Mouse (Mus musculus) liver, embryonic 13.5 days (tissue): ENCODE measurements around the gene Cuedc1. TPM values are rescaled to one million over a fixed set of nuclear protein-coding genes. Genes with fewer than 3 reads are reported as not detected.
A peak's percentile ranks its signal among the peaks of the same experiment; 100 is the strongest.

Experiments used
- ATAC-seq: fragments of 200-750 bp; cut with Nextera tagmentation; 2 replicates; pipeline ENCODE4 v1.8.0; 2017; ENCODE audit warnings: low read depth, mild to moderate bottlenecking, moderate number of reproducible peaks, moderate library complexity
- DNase-seq: peaks from one replicate; pipeline ENCODE4 v3.0.0; 2022
- H3K27ac ChIP-seq: fragments of 300-500 bp; sonication (generic); 2 replicates; pipeline ENCODE4 v1.5.1; 2015; ENCODE audit warnings: moderate library complexity, mild to moderate bottlenecking, inconsistent platforms
- H3K27me3 ChIP-seq: fragments of 300-500 bp; sonication (generic); 2 replicates; pipeline ENCODE4 v1.6.1; 2015; ENCODE audit warnings: mild to moderate bottlenecking, inconsistent platforms
- H3K36me3 ChIP-seq: fragments of 300-500 bp; sonication (generic); 2 replicates; pipeline ENCODE4 v1.6.1; 2015; ENCODE audit warnings: mild to moderate bottlenecking, inconsistent platforms
- H3K4me1 ChIP-seq: fragments of 300-500 bp; sonication (generic); replicated peaks from 2 replicates; pipeline ENCODE4 v1.6.1; 2015; ENCODE audit warnings: inconsistent platforms
- H3K4me2 ChIP-seq: fragments of 300-500 bp; sonication (generic); 2 replicates; pipeline ENCODE4 v1.6.1; 2015; ENCODE audit warnings: inconsistent platforms, mild to moderate bottlenecking, moderate library complexity
- H3K4me3 ChIP-seq: fragments of 300-500 bp; sonication (generic); replicated peaks from 2 replicates; pipeline ENCODE4 v1.5.1; 2015; ENCODE audit warnings: mild to moderate bottlenecking, inconsistent platforms
- H3K9ac ChIP-seq: fragments of 300-500 bp; sonication (generic); 2 replicates; pipeline ENCODE4 v1.6.1; 2015; ENCODE audit warnings: mild to moderate bottlenecking, inconsistent platforms
- H3K9me3 ChIP-seq: fragments of 300-500 bp; sonication (generic); replicated peaks from 2 replicates; pipeline ENCODE4 v1.6.1; 2016; ENCODE audit warnings: inconsistent platforms
- WGBS: fragments of 180-500 bp; shearing (Covaris S2); methylation state at CpG from one replicate; pipeline ENCODE4 v1.1.7; 2015; ENCODE audit not compliant: insufficient replicate concordance; 5-methylcytosine and 5-hydroxymethylcytosine counted together
- polyA plus RNA-seq: library from polyadenylated mRNA; unstranded; fragments of >200 nt; fragmentation: Nextera tagmentation; extraction: Ambion mirVana; gene quantifications from 2 replicates; pipeline ENCODE4 v1.2.1, GENCODE M21; 2015

Gene Cuedc1
- polyA plus RNA-seq, 1 experiment from 2014 or later, result 1.6 TPM

DNA sequence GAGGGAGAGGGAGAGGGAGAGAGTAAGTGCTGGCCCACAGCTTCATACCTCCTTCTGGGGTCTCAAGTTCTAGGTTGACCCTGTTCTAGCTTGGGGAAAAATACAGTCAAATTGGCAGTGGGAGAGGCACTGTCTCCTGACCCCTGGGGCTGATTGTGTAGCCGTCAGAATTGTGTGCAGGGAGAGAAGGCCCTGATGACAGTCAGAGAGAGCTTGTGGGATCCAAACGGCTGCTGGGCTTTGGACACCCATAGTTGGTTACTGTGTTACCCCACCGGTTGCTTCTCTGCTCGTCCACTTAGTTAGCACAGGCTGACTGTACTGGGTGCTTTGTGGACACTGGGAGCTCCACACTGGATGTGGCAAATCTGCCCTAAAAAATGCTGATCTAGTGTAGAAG lies 64.9 kb downstream of the Cuedc1 start:
- ATAC-seq (no peak), DNase-seq (no peak)
- H3K27ac ChIP-seq, result no peak overlapping the region
- H3K9me3 ChIP-seq, result no peaks in the 10 kb centered on the region
- H3K36me3 ChIP-seq, result no peaks in the 10 kb centered on the region
- peaks cover 40% of the 10 kb centered on the region for H3K4me1 ChIP-seq
- 38% methylated on average over 4 of the region's 4 CpGs for WGBS
- no peak overlapping the region for H3K4me2 ChIP-seq
- H3K4me3 ChIP-seq, result no peak overlapping the region
- H3K27me3 ChIP-seq, result peaks cover 42% of the 10 kb centered on the region
- no peak overlapping the region for H3K9ac ChIP-seq

DNA sequence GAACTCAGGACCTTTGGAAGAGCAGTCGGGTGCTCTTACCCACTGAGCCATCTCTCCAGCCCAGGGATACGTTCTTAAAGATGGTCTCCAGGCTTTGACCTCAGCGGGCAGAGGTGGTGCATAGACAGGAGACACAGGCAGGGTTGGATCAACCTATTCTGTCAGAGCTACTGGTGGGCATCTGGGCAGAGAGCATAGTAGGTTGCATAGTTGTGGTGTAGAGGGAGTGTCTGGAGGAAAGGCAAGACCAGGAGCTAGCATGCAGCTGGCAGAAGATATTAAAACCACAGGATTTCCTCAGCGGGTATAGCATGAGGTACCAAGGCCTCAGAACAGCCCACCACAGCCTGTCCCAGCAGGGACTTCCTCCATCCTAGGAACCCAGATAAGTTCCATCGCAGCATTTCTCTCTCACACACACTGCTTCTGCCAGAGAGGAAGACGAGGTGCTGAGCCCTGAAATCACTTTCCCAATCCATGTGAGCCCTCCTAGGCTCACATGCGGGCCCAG lies 66.4 kb downstream of the Cuedc1 start:
- no peaks in the 10 kb centered on the region for H3K9me3 ChIP-seq
- 21% methylated on average over 7 of the region's 7 CpGs for WGBS
- no peak overlapping the region for H3K9ac ChIP-seq
- H3K27ac ChIP-seq, result no peak overlapping the region
- peaks cover 40% of the 10 kb centered on the region for H3K4me1 ChIP-seq
- no peaks in the 10 kb centered on the region for H3K36me3 ChIP-seq
- H3K27me3 ChIP-seq, result peaks cover 44% of the 10 kb centered on the region
- H3K4me2 ChIP-seq, result no peak overlapping the region
- DNase-seq, result no peak
- no peak overlapping the region for H3K4me3 ChIP-seq
- peak; percentile 13; the same call in 1 of the 2 replicates for ATAC-seq

DNA sequence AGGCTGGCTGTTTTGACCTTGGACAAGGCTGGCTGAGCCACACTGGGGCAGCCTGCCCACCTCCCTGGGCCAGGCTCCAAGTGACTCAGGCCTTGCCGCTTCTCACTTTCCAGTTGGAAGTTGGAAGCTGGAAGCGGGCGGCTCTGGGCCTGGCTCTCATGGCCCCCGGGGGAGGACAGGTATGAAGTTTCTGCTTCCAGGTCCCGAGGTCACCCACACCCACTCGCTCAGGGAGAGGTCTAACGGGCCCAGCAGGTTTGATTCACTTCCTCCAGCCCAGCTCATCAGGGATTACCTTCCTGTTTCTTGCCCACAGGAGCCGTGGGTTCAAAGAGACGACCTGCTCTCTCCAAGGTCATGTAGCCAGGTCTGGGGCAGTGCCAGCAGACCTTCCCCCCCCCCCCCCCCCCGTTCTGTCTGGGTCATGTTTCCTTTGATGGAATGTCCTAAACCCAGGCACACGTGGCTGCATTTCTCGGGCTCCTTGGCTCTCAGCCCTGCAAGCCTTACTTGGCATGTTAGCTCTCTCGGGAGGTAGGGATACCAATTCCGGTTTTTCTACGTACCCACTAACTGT lies 67.0 kb downstream of the Cuedc1 start:
- ATAC-seq (no peak), DNase-seq (no peak)
- no peak overlapping the region; the same call in 1 of the 2 replicates for H3K27ac ChIP-seq
- peaks cover 44% of the 10 kb centered on the region for H3K27me3 ChIP-seq
- no peak overlapping the region for H3K4me2 ChIP-seq
- H3K9me3 ChIP-seq, result no peaks in the 10 kb centered on the region
- WGBS, result 25% methylated on average over 15 of the region's 15 CpGs
- H3K4me1 ChIP-seq, result peaks cover 37% of the 10 kb centered on the region
- no peaks in the 10 kb centered on the region for H3K36me3 ChIP-seq
- H3K9ac ChIP-seq, result no peak overlapping the region
- H3K4me3 ChIP-seq, result no peak overlapping the region

DNA sequence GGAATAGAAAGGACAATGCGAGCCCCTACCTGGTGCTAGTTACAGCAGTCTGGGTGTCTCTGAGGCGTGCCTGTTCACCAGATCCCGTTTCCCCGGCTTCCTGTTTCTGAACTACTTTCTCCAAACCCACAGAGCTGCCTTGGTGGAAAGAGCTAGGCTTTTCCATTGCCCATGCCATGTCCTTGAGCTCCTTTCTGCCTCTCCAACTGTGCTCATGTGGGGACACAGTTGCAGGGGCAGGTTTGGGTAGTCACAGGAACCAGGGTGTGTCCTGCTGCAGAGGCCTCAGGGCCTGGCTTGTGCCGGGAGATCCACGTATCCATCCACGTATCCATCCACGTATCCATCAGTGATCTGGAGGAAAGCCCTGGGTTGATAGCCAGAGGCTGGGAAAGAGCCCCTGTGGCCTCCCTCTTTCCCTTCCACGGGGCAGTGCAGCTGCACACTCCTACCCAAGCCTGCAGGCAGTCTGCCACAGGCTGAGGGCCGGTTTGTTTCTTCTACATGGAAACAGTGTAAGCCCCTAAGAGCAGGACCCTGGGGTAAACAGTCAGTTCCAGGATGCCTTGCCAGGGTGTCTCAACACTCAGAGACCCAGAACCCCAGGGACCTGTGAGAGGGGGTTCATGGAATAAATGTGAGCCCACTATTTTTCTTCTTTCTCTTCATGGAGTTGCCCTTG lies 68.0 kb downstream of the Cuedc1 start:
- no peak overlapping the region for H3K9ac ChIP-seq
- 51% methylated on average over 10 of the region's 10 CpGs for WGBS
- no peaks in the 10 kb centered on the region for H3K9me3 ChIP-seq
- no peak for ATAC-seq
- H3K4me3 ChIP-seq, result no peak overlapping the region
- no peak overlapping the region for H3K4me2 ChIP-seq
- peaks cover 48% of the 10 kb centered on the region for H3K27me3 ChIP-seq
- DNase-seq, result no peak
- no peak overlapping the region for H3K27ac ChIP-seq
- H3K36me3 ChIP-seq, result no peaks in the 10 kb centered on the region
- peaks cover 32% of the 10 kb centered on the region for H3K4me1 ChIP-seq

DNA sequence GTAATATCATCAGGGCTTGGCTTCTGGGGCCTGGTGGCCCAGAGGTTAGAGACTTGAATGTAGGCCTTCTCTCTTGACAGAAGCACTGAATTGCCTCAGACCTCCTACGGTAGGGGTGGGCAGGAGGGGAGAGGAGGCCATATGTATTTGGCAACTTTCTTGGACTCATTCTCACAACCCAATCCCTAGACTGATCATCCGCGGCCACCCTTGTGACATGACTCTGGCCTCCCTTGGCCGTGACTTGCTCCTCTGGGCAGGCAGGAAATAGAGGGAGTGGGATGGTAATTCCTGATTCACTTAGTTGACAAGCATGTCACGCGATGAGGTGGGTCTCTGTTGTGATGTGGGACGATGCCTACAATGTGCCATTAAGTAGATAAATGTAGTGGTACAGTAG lies 68.6 kb downstream of the Cuedc1 start:
- no peaks in the 10 kb centered on the region for H3K9me3 ChIP-seq
- ATAC-seq (no peak), DNase-seq (no peak)
- WGBS, result 69% methylated on average over 7 of the region's 7 CpGs
- H3K4me1 ChIP-seq, result peaks cover 28% of the 10 kb centered on the region
- H3K4me3 ChIP-seq, result no peak overlapping the region
- H3K4me2 ChIP-seq, result no peak overlapping the region
- H3K27ac ChIP-seq, result no peak overlapping the region
- H3K9ac ChIP-seq, result no peak overlapping the region
- peaks cover 54% of the 10 kb centered on the region for H3K27me3 ChIP-seq
- no peaks in the 10 kb centered on the region for H3K36me3 ChIP-seq

DNA sequence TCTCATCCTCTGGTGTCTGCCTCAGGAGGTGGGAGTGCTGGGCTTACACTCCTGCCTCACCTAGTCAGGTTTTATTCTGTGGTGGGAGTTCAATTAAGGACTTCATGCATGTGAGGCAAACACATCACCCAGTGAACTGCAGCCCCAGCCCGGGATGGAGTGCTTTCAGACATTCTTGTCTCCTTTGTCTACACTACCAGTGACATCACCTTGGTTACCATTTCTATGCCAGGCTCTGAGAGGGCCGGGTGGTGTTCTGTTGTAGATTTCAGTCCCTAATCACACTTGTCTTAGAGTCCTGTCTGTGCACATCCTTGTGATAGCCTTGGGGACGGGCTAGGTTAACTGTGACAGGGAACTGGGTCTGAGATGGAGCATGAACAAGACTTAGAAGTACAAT lies 70.8 kb downstream of the Cuedc1 start:
- Histone ChIP-seq H3K4me1 (peaks cover 20% of the 10 kb centered on the region), H3K9me3 (no peaks in the 10 kb centered on the region), H3K4me2 (no peak overlapping the region), H3K4me3 (no peak overlapping the region), H3K27me3 (peaks cover 54% of the 10 kb centered on the region), H3K27ac (no peak overlapping the region), H3K36me3 (no peaks in the 10 kb centered on the region), H3K9ac (no peak overlapping the region)
- no peak for ATAC-seq
- no peak for DNase-seq
- WGBS, result 40% methylated on average over 3 of the region's 3 CpGs

DNA sequence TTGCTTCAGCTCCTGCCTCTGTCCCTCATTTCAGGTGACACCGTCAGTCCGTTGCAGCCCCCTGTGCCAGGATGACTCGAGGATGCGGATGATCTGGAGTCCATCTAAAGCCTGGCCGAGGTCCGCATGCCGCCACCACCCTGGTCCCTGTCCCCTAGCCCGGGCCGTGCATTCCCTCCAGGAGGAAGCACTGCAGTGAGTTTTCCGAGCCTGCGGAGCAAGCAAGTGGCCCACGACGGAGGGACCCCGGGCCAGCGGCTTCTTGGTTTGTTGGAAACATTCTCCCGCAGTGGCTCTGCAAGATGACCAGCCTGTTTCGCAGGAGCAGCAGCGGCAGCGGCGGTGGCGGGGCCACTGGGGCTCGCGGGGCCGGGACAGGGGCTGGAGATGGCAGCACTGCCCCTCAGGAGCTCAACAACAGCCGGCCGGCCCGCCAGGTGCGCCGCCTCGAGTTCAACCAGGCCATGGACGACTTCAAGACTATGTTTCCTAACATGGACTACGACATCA lies 71.7 kb downstream of the Cuedc1 start:
- Histone ChIP-seq H3K36me3 (no peaks in the 10 kb centered on the region), H3K27ac (no peak overlapping the region), H3K9me3 (no peaks in the 10 kb centered on the region), H3K4me3 (no peak overlapping the region), H3K9ac (no peak overlapping the region), H3K27me3 (peaks cover 48% of the 10 kb centered on the region), H3K4me2 (no peak overlapping the region), H3K4me1 (peaks cover 16% of the 10 kb centered on the region)
- ATAC-seq (no peak), DNase-seq (no peak)
- 27% methylated on average over 32 of the region's 32 CpGs for WGBS

DNA sequence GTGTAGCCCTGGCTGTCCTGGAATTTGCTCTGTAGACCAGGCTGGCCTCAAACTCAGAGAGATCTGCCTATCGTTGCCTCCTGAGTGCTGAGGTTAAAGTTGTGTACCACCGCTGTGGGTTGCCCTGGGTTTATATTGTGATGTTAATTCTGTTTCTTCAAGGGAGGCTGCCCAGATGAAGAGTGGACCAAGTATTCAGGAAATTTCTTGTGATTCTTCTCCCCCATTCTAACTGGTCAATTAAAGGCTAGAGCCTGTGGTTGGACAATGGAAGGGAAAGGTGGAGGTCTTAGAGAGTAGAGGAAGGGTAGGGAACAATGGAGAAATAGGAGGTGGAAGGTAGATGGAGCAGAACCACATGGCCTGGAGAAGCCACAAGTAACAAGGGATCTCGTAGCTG lies 72.7 kb downstream of the Cuedc1 start:
- no peak overlapping the region for H3K4me3 ChIP-seq
- H3K9ac ChIP-seq, result no peak overlapping the region
- no peak overlapping the region for H3K27ac ChIP-seq
- ATAC-seq, result no peak
- no peak overlapping the region for H3K4me2 ChIP-seq
- H3K36me3 ChIP-seq, result no peaks in the 10 kb centered on the region
- DNase-seq, result no peak
- no peaks in the 10 kb centered on the region for H3K9me3 ChIP-seq
- peaks cover 11% of the 10 kb centered on the region; the same call in 1 of the 2 replicates for H3K4me1 ChIP-seq
- 52% methylated on average over 3 of the region's 3 CpGs for WGBS
- peaks cover 41% of the 10 kb centered on the region for H3K27me3 ChIP-seq

DNA sequence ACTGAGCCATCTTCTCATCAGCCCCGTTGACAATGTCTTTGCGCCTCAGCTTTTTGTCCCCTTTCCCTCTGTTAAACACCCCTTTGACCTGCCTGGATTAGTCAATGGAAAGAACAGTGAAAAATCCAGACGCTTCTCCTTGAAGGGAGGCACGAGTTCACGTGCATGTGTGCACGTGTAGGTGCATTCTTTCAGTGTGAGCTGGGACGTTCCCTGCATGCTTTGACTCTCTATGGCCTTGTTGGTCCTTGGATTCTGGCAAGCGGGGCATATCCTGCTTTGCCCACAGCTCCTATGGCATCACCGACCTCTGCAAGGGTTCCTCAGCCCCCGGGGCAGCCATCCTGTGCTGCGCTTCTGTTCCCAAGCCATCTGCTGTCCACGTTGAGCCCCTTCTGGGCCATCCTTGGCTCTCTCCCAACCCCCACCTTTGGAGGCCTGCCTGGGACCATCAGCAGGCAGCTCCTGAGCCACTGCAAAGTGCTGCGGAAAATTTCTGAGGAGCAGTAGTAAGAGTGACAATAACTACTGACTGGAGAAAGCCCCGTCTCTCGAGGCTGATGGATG lies 74.1 kb downstream of the Cuedc1 start:
- no peaks in the 10 kb centered on the region for H3K9me3 ChIP-seq
- H3K4me2 ChIP-seq, result no peak overlapping the region
- ATAC-seq (no peak), DNase-seq (no peak)
- peaks cover 41% of the 10 kb centered on the region for H3K27me3 ChIP-seq
- no peak overlapping the region for H3K27ac ChIP-seq
- H3K36me3 ChIP-seq, result no peaks in the 10 kb centered on the region
- no peak overlapping the region for H3K9ac ChIP-seq
- no peak overlapping the region for H3K4me3 ChIP-seq
- peaks cover 7% of the 10 kb centered on the region; the same call in 1 of the 2 replicates for H3K4me1 ChIP-seq
- WGBS, result 66% methylated on average over 15 of the region's 15 CpGs

DNA sequence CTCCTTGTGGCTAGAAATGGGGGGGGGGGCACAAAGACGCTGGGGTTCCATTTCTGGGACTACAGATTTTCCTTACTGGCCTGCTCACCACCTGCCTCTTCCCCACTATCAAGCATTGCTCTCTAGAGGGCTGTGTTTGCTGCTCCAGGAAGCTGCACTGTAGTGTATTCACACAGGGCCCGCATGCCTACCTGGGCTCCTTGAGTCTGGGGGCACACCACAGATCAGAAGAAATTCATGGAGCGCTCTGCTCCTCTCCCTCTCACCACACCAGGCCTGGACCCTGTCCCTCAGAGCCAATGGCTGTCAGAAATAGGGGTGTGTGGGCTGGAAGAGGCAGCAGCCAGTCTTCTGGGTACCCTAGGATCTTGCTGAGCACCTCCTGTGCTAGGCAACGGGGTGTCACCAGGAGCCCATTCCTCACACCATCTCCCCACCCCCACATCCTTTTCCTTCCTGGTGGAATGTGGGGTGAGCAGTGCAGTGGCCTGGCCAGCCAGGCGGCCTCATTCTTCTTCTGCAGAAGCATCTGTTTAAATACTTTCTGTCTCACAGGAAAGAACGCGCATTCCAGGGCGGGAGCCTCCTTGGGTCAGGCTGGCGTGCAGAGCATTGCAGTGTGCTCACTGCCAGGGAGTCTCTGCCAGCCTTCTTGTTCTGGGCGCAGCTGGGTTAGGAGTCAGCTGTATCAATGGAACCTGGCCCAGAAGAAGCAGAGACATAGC lies 74.9 kb downstream of the Cuedc1 start:
- Histone ChIP-seq H3K4me2 (no peak overlapping the region), H3K36me3 (no peaks in the 10 kb centered on the region), H3K27ac (0 out of 2 replicates have a peak overlapping the region, but pooled peaks have one; percentile 43), H3K9me3 (no peaks in the 10 kb centered on the region), H3K4me3 (no peak overlapping the region), H3K27me3 (peaks cover 39% of the 10 kb centered on the region), H3K9ac (no peak overlapping the region), H3K4me1 (peaks cover 7% of the 10 kb centered on the region; the same call in 1 of the 2 replicates)
- WGBS, result 66% methylated on average over 10 of the region's 10 CpGs
- ATAC-seq (no peak), DNase-seq (no peak)

DNA sequence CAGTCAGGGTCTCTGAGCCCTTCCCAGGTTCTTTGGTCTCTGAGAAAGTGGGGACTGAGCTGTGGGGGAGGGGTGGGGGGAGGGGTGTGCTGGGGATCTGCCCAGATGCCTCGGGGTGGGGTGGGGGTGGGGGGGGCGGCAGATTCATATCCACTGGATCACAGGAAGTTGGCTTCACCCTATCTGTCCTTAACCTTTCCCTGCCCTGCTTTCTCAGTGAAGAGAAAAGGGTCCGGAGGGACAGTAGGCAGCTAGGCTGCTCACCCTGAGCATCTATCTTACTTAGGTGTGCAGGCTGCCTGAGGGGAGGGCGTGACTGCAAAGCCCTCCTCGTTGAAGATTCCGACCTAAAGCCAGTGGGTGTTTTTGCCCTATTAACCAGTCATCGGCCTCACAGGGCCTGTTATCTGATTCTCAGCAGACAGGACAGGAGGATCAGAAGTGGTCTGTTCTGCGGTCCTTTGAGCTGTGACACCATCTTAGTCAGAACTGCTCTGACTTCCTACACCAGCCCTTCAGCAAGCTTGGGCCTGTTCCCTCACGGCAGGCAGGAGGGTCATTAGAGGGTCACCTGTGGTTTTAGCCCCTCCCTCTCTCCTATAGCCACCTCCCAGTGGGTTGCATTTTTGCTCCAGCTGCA lies 75.6 kb downstream of the Cuedc1 start:
- no peak for ATAC-seq
- no peak overlapping the region for H3K4me2 ChIP-seq
- H3K9ac ChIP-seq, result no peak overlapping the region
- 10% methylated on average over 9 of the region's 9 CpGs for WGBS
- no peaks in the 10 kb centered on the region for H3K36me3 ChIP-seq
- H3K27me3 ChIP-seq, result peaks cover 37% of the 10 kb centered on the region
- no peak overlapping the region for H3K27ac ChIP-seq
- H3K9me3 ChIP-seq, result no peaks in the 10 kb centered on the region
- DNase-seq, result no peak
- peaks cover 7% of the 10 kb centered on the region; the same call in 1 of the 2 replicates for H3K4me1 ChIP-seq
- no peak overlapping the region for H3K4me3 ChIP-seq
